Mouse (Mus musculus) embryonic facial prominence, embryonic 11.5 days (tissue): ENCODE results near the gene Abhd5. TPM values are rescaled to one million over a fixed set of nuclear protein-coding genes. Genes with fewer than 3 reads are reported as not detected.

ENCODE experiments used
- ATAC-seq: fragments of 200-750 bp; cut with Nextera tagmentation; replicated peaks from 2 replicates; pipeline ENCODE4 v1.8.0; 2017; ENCODE audit warnings: low read depth; ENCODE audit not compliant: insufficient number of reproducible peaks, low FRiP score, low TSS enrichment
- DNase-seq: peaks from one replicate; pipeline ENCODE4 v3.0.0-alpha.2; 2015; ENCODE audit warnings: low spot score
- H3K27ac ChIP-seq: fragments of 300-500 bp; sonication (generic); replicated peaks from 2 replicates; pipeline ENCODE4 v1.5.1; 2014; ENCODE audit warnings: mild to moderate bottlenecking, low read depth, low read length, control low read depth
- H3K27me3 ChIP-seq: fragments of 300-500 bp; sonication (generic); 2 replicates; pipeline ENCODE4 v1.6.1; 2014; ENCODE audit warnings: mild to moderate bottlenecking, low read length, moderate library complexity, mixed read lengths; ENCODE audit not compliant: control insufficient read depth, insufficient read depth
- H3K36me3 ChIP-seq: fragments of 300-500 bp; sonication (generic); replicated peaks from 2 replicates; pipeline ENCODE4 v1.6.1; 2014; ENCODE audit warnings: low read depth, mild to moderate bottlenecking, low read length, moderate library complexity, mixed read lengths; ENCODE audit not compliant: control insufficient read depth, insufficient read depth
- H3K4me1 ChIP-seq: fragments of 300-500 bp; sonication (generic); 2 replicates; pipeline ENCODE4 v1.6.1; 2014; ENCODE audit warnings: low read length, mixed read lengths; ENCODE audit not compliant: control insufficient read depth, insufficient read depth
- H3K4me2 ChIP-seq: fragments of 300-500 bp; sonication (generic); 2 replicates; pipeline ENCODE4 v1.6.1; 2014; ENCODE audit warnings: low read depth, mild to moderate bottlenecking, control low read depth, low read length, moderate library complexity
- H3K4me3 ChIP-seq: fragments of 300-500 bp; sonication (generic); 2 replicates; pipeline ENCODE4 v1.5.1; 2014; ENCODE audit warnings: low read depth, low read length, control low read depth
- H3K9ac ChIP-seq: fragments of 300-500 bp; sonication (generic); replicated peaks from 2 replicates; pipeline ENCODE4 v1.6.1; 2014; ENCODE audit warnings: mild to moderate bottlenecking, control low read depth, low read length
- H3K9me3 ChIP-seq: fragments of 300-500 bp; sonication (generic); replicated peaks from 2 replicates; pipeline ENCODE4 v1.6.1; 2016; ENCODE audit warnings: mild to moderate bottlenecking, low read length, inconsistent platforms, mixed read lengths; ENCODE audit not compliant: control insufficient read depth
- WGBS: fragments of 180-500 bp; shearing (Covaris S2); extraction: QIAGEN DNeasy Blood & Tissue Kit; methylation state at CpG from one replicate; pipeline ENCODE4 v1.1.7; 2014; 5-methylcytosine and 5-hydroxymethylcytosine counted together
- polyA plus RNA-seq: library from polyadenylated mRNA; unstranded; fragments of >200 nt; fragmentation: Nextera tagmentation; extraction: Ambion mirVana; gene quantifications from 2 replicates; pipeline ENCODE4 v1.2.1, GENCODE M21; 2014

Abhd5 gene
- polyA plus RNA-seq, 1 experiment from 2014 or later = 29.2 TPM

DNA sequence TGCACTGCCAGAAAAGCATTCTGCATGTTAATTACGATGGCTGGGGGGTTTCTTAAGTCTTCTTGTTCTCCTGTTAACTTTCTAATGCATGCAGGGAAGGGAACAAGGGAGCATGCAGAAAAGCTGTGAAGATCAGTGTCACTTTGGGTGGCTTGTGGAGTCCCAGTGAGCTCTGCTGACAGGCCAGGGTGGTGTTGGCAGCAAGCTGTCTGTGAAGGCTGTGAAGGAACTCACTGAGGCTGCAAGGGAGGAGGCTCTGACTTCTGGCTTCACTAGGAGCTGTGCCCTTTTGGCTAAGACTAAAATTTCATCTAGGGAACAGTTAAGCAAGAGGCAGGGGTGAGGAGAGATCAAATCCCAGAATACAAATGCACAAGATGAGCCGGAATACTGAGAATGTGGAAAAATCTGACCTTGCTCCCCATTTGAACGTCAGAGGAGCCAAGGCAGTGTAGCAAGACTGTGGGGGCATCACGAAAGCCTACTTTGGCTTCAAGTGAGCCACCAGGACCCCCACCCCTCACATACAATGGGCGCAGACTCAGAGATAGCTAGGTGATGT is 68.9 kb downstream of the Abhd5 start:
- no peaks in the 10 kb centered on the region; the same call in 1 of the 2 replicates for H3K9me3 ChIP-seq
- no peak overlapping the region for H3K27ac ChIP-seq
- no peak for DNase-seq
- no peak for ATAC-seq
- no peak overlapping the region for H3K4me2 ChIP-seq
- H3K36me3 ChIP-seq = no peaks in the 10 kb centered on the region
- 86% methylated on average over 5 of the region's 5 CpGs for WGBS
- H3K27me3 ChIP-seq = no peaks in the 10 kb centered on the region
- H3K4me3 ChIP-seq = no peak overlapping the region
- no peaks in the 10 kb centered on the region for H3K4me1 ChIP-seq
- no peak overlapping the region for H3K9ac ChIP-seq

- no peak overlapping the region for H3K4me3 ChIP-seq
- peak; percentile 86 for DNase-seq
- H3K9ac ChIP-seq = no peak overlapping the region
- WGBS = 28% methylated on average over 13 of the region's 13 CpGs
- H3K27ac ChIP-seq = no peak overlapping the region
- 0 out of 2 replicates have a peak, but pooled peaks have one; percentile 49 for ATAC-seq
- no peaks in the 10 kb centered on the region for H3K4me1 ChIP-seq
- H3K36me3 ChIP-seq = no peaks in the 10 kb centered on the region
- H3K4me2 ChIP-seq = no peak overlapping the region
- H3K27me3 ChIP-seq = no peaks in the 10 kb centered on the region
- no peaks in the 10 kb centered on the region; the same call in 1 of the 2 replicates for H3K9me3 ChIP-seq
These were observed 69.7 kb downstream of the Abhd5 start for GRCm38 (mm10) chr9:122420772-122421764.

GRCm38 (mm10) chr9:122421911-122422310 is 70.5 kb downstream of the Abhd5 start:
- DNase-seq (no peak), ATAC-seq (no peak)
- 86% methylated on average over 8 of the region's 8 CpGs for WGBS

DNA sequence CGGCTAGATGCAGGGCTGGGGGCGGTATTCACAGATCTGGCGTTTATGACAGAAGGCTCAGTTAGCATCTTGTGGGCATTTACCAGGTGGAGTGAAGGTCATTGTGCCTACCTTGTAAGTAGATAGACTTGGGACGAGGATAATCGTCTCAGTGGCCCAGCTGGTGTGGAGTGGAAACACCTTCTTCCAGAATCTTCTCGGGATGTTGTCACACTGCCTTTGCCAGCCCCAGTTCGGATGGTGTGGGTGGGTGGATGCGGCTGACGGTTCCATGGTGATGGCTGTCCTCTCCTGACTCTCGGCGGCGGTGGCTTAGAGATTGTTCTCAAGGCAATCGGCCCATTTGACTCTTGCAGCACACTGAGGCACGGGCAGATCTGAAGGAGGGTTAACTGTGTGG is 71.3 kb downstream of the Abhd5 start:
- no peak overlapping the region for H3K4me2 ChIP-seq
- no peak overlapping the region for H3K9ac ChIP-seq
- H3K27me3 ChIP-seq = no peaks in the 10 kb centered on the region
- H3K27ac ChIP-seq = no peak overlapping the region
- 87% methylated on average over 14 of the region's 14 CpGs for WGBS
- H3K4me1 ChIP-seq = no peaks in the 10 kb centered on the region
- no peaks in the 10 kb centered on the region for H3K36me3 ChIP-seq
- H3K4me3 ChIP-seq = no peak overlapping the region
- DNase-seq (no peak), ATAC-seq (no peak)
- no peaks in the 10 kb centered on the region; the same call in 1 of the 2 replicates for H3K9me3 ChIP-seq

More at GRCm38 (mm10) chr9:122421911-122422310, 70.5 kb downstream of the Abhd5 start:
- H3K4me3 ChIP-seq = no peak overlapping the region
- H3K27ac ChIP-seq = no peak overlapping the region
- no peaks in the 10 kb centered on the region; the same call in 1 of the 2 replicates for H3K9me3 ChIP-seq
- no peak overlapping the region for H3K9ac ChIP-seq
- no peaks in the 10 kb centered on the region for H3K36me3 ChIP-seq
- H3K4me1 ChIP-seq = no peaks in the 10 kb centered on the region
- H3K27me3 ChIP-seq = no peaks in the 10 kb centered on the region
- H3K4me2 ChIP-seq = no peak overlapping the region

GRCm38 (mm10) chr9:122423146-122423545 is 71.7 kb downstream of the Abhd5 start:
- ATAC-seq (no peak), DNase-seq (no peak)
- WGBS = 67% methylated on average over 6 of the region's 6 CpGs
- no peak overlapping the region for H3K4me3 ChIP-seq
- H3K4me1 ChIP-seq = no peaks in the 10 kb centered on the region
- no peak overlapping the region for H3K27ac ChIP-seq
- no peaks in the 10 kb centered on the region for H3K36me3 ChIP-seq
- H3K9me3 ChIP-seq = no peaks in the 10 kb centered on the region; the same call in 1 of the 2 replicates
- H3K9ac ChIP-seq = no peak overlapping the region
- no peak overlapping the region for H3K4me2 ChIP-seq
- no peaks in the 10 kb centered on the region for H3K27me3 ChIP-seq

DNA sequence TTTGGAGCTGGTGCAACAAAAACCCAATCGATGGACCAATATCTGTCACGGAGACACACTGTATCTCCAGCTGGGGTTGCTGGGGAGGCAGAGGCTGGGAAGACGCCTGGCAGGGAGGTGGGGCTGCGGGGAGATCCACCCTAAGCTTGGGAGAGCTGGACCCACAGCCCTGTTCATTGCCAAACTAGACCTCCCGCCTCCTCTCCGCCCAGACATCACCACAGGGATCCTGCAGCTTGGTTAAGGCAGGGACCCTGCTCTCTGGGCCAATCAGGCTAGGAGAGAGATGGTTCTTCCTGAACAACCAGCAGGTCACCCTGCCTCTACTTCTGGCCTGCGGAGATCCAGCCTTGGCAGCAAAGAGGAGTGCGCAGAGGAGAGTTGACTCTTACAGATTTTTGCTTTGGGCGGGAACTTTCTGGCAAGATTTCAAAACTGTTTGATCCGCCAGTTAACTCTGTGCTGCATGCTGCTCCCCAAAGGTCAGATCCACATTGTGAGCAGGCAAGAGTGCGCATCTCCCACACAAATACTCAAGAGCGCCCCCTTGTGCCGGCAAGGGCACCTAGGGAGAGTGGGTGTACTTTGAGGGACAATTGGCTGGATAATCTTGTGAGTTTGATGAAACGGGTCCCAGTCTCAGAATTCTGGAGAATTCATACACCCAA is 73.7 kb downstream of the Abhd5 start:
- no peak overlapping the region for H3K4me2 ChIP-seq
- DNase-seq (no peak), ATAC-seq (no peak)
- no peak overlapping the region for H3K4me3 ChIP-seq
- 42% methylated on average over 14 of the region's 14 CpGs for WGBS
- H3K9ac ChIP-seq = no peak overlapping the region
- H3K36me3 ChIP-seq = no peaks in the 10 kb centered on the region
- H3K27me3 ChIP-seq = no peaks in the 10 kb centered on the region
- no peaks in the 10 kb centered on the region for H3K4me1 ChIP-seq
- H3K27ac ChIP-seq = no peak overlapping the region
- no peaks in the 10 kb centered on the region for H3K9me3 ChIP-seq

- 82% methylated on average over 12 of the region's 12 CpGs for WGBS
- Histone ChIP-seq H3K4me3 (no peak overlapping the region), H3K9me3 (no peaks in the 10 kb centered on the region), H3K36me3 (no peaks in the 10 kb centered on the region), H3K27ac (no peak overlapping the region), H3K4me1 (no peaks in the 10 kb centered on the region), H3K9ac (no peak overlapping the region), H3K27me3 (no peaks in the 10 kb centered on the region), H3K4me2 (no peak overlapping the region)
- ATAC-seq (0 out of 2 replicates have a peak, but pooled peaks have one; percentile 30), DNase-seq (no peak)
These were observed 77.7 kb downstream of the Abhd5 start for GRCm38 (mm10) chr9:122429058-122429649.
